Mouse (Mus musculus) kidney, postnatal 0 days (tissue): ENCODE measurements at regions not wholly inside any gene's neighbourhood (a gene's known extent, or its start where the extent isn't known, plus 50 kb on each side); places are given as distances from the start of the nearest gene placed in this dataset.

ENCODE experiments used
- ATAC-seq: fragments of 200-750 bp; cut with Nextera tagmentation; replicated peaks from 2 replicates; pipeline ENCODE4 v1.8.0; 2017; ENCODE audit warnings: low read depth, moderate number of reproducible peaks, moderate TSS enrichment, moderate library complexity; ENCODE audit not compliant: low FRiP score
- DNase-seq: peaks from one replicate; pipeline ENCODE4 v3.0.0-alpha.2; 2016; ENCODE audit warnings: low spot score
- H3K27ac ChIP-seq: fragments of 300-500 bp; sonication (generic); 2 replicates; pipeline ENCODE4 v1.5.1; 2014; ENCODE audit warnings: mild to moderate bottlenecking
- H3K27me3 ChIP-seq: fragments of 300-500 bp; sonication (generic); 2 replicates; pipeline ENCODE4 v1.6.1; 2014; ENCODE audit warnings: low read length, mixed read lengths; ENCODE audit not compliant: insufficient read depth
- H3K36me3 ChIP-seq: fragments of 300-500 bp; sonication (generic); 2 replicates; pipeline ENCODE4 v1.6.1; 2014; ENCODE audit warnings: low read length, mixed read lengths; ENCODE audit not compliant: insufficient read depth
- H3K4me1 ChIP-seq: fragments of 300-500 bp; sonication (generic); replicated peaks from 2 replicates; pipeline ENCODE4 v1.6.1; 2014; ENCODE audit warnings: antibody characterized with exemption, low read length, mixed read lengths; ENCODE audit not compliant: insufficient read depth
- H3K4me2 ChIP-seq: fragments of 300-500 bp; sonication (generic); 2 replicates; pipeline ENCODE4 v1.6.1; 2014; ENCODE audit warnings: mild to moderate bottlenecking, low read length, moderate library complexity, mixed read lengths
- H3K4me3 ChIP-seq: fragments of 300-500 bp; sonication (generic); replicated peaks from 2 replicates; pipeline ENCODE4 v1.5.1; 2014; ENCODE audit warnings: low read depth, low read length
- H3K9ac ChIP-seq: fragments of 300-500 bp; sonication (generic); 2 replicates; pipeline ENCODE4 v1.6.1; 2014; ENCODE audit warnings: low read depth, low read length
- H3K9me3 ChIP-seq: fragments of 300-500 bp; sonication (generic); replicated peaks from 2 replicates; pipeline ENCODE4 v1.6.1; 2016; ENCODE audit warnings: low read length, inconsistent platforms, mixed read lengths
- CTCF ChIP-seq: IDR thresholded peaks from 2 replicates; pipeline ENCODE4 v1.5.1; 2016; ENCODE audit warnings: antibody characterized with exemption, low read depth, mild to moderate bottlenecking, moderate library complexity
- WGBS: fragments of 180-500 bp; shearing (Covaris S2); extraction: QIAGEN DNeasy Blood & Tissue Kit; methylation state at CpG from one replicate; pipeline ENCODE4 v1.1.7; 2014; 5-methylcytosine and 5-hydroxymethylcytosine counted together

DNA sequence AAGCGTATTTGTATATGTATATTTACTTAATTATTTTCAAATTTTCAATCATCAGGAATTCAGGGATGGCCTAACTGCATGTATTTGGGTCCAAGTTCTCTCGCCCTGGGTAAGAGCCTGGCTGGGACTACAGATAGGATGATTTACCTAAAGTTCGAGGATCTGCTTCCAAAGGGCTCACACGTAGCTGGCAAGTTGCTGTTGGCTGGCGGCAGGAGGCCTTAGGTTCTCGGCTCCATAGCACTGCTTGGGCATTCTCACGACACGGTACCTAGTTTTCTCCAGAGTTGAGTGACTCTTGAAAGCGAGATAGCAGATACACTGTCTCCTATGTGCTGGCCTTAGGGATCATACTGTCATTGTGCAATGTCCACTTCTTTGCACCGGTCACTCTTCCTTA is 73.9 kb upstream of the Foxo1 start:
- H3K4me3 ChIP-seq, result no peak overlapping the region
- no peaks in the 10 kb centered on the region for H3K27me3 ChIP-seq
- H3K9me3 ChIP-seq, result no peaks in the 10 kb centered on the region
- H3K9ac ChIP-seq, result no peak overlapping the region
- 90% methylated on average over 10 of the region's 10 CpGs for WGBS
- H3K4me1 ChIP-seq, result peaks cover 18% of the 10 kb centered on the region; the same call in 1 of the 2 replicates
- DNase-seq (no peak), ATAC-seq (no peak)
- no peak overlapping the region for H3K27ac ChIP-seq
- H3K36me3 ChIP-seq, result no peaks in the 10 kb centered on the region
- no peak overlapping the region for H3K4me2 ChIP-seq
- TF ChIP-seq CTCF, result no peak

DNA sequence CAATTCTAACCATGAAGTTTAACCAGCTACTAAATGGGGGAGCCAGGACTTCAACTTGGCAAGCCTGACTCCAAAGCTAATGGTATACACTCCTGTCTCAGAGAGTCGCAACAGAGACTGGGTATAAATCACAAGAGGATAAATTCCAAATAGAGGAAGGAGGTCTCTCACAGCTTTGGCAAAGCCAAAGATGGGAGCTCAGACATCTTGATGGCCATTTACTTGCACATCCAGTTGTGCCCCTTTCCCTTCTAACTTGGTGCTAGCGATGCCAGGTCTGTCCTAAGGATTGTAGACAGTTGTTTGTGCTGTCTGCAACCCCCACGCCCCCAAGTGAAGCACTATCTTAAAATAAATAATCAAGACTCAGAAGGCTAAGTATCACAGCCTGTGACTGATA is 72.7 kb upstream of the Foxo1 start:
- 0 out of 2 replicates have a peak overlapping the region, but pooled peaks have one; percentile 37 for H3K4me3 ChIP-seq
- WGBS, result 53% methylated on average over 3 of the region's 3 CpGs
- no peak for TF ChIP-seq CTCF

DNA sequence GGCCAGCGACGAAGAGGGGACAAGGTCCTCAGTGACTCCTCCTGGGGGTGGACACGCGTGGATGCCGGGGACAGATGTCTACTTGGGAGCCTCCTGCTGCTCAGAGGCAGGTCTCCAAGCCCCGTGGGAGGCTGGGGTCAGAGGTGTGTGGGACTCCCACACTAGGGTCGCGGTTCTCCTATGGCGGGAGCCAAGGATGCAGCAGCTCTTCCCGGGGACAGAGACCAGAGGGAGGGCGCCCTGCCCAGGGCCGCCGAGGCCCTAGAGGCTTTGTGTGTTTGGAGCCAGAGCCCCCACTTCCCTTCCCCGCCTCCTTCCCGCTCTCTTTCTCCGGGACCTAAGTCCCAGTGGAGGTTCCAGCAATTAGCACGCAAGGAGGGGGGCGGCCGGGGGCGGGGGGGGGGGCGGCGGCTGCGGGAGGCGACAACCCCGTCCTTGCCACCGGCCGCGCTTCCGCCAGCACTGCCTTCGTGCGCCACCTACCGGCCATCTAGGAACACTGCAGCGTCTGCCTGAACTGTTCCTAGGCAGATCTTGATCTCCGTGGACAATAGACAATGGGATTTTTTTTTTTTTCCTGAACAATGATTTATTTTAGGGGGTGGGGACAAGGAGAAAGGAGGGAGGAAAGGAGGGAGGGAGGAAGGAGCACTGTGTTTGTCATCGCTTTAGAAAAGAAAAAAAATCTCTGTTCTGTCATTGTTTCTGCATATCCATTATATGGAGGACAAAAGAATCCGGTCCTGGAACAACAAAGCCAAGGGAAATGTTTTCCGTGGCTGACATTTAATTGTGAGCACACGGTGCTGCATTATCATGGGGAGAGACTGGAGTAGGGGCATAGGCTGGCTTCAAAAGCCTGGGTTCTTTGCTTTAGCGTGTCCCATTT is 71.8 kb upstream of the Foxo1 start:
- Histone ChIP-seq H3K9ac (peak overlapping the region; percentile 52), H3K9me3 (no peaks in the 10 kb centered on the region), H3K27me3 (no peaks in the 10 kb centered on the region), H3K36me3 (no peaks in the 10 kb centered on the region), H3K4me1 (peaks cover 18% of the 10 kb centered on the region), H3K4me3 (peak overlapping the region; percentile 37), H3K27ac (peak overlapping the region; percentile 48; the same call in 1 of the 2 replicates), H3K4me2 (peak overlapping the region; percentile 70)
- peak; percentile 81 for ATAC-seq
- 4% methylated on average over 29 of the region's 39 CpGs for WGBS
- peak; percentile 94 for DNase-seq
- peak; percentile 82 for TF ChIP-seq CTCF

More for the DNA sequence above, 72.7 kb upstream of the Foxo1 start:
- Histone ChIP-seq H3K4me1 (peaks cover 18% of the 10 kb centered on the region), H3K36me3 (no peaks in the 10 kb centered on the region), H3K27ac (no peak overlapping the region), H3K27me3 (no peaks in the 10 kb centered on the region), H3K4me2 (peak overlapping the region; percentile 70), H3K9ac (peak overlapping the region; percentile 52), H3K9me3 (no peaks in the 10 kb centered on the region)
- DNase-seq, result peak; percentile 13
- no peak for ATAC-seq

DNA sequence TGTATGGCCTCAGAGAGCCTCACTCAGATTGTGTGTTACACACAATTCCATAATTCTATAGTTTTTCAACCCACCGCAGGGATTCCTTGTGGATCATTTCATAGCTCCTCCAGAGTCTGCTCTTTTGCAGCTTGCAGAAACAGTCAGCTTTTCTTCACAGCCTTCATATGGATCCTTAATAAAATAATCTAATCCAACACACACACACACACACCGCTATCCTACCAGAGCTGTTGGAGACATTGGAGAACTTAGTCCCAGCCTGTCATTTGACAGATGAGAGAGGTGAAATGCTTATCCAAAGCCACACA is 71.2 kb upstream of the Foxo1 start:
- WGBS, result 66% methylated on average over 2 of the region's 2 CpGs
- H3K36me3 ChIP-seq, result no peaks in the 10 kb centered on the region
- peak overlapping the region; percentile 70 for H3K4me2 ChIP-seq
- H3K4me3 ChIP-seq, result no peak overlapping the region
- TF ChIP-seq CTCF, result no peak
- peak overlapping the region; percentile 25; the same call in 1 of the 2 replicates for H3K27ac ChIP-seq
- no peaks in the 10 kb centered on the region for H3K9me3 ChIP-seq
- no peak overlapping the region for H3K9ac ChIP-seq
- ATAC-seq, result no peak
- DNase-seq, result no peak
- H3K27me3 ChIP-seq, result no peaks in the 10 kb centered on the region
- peaks cover 18% of the 10 kb centered on the region for H3K4me1 ChIP-seq

DNA sequence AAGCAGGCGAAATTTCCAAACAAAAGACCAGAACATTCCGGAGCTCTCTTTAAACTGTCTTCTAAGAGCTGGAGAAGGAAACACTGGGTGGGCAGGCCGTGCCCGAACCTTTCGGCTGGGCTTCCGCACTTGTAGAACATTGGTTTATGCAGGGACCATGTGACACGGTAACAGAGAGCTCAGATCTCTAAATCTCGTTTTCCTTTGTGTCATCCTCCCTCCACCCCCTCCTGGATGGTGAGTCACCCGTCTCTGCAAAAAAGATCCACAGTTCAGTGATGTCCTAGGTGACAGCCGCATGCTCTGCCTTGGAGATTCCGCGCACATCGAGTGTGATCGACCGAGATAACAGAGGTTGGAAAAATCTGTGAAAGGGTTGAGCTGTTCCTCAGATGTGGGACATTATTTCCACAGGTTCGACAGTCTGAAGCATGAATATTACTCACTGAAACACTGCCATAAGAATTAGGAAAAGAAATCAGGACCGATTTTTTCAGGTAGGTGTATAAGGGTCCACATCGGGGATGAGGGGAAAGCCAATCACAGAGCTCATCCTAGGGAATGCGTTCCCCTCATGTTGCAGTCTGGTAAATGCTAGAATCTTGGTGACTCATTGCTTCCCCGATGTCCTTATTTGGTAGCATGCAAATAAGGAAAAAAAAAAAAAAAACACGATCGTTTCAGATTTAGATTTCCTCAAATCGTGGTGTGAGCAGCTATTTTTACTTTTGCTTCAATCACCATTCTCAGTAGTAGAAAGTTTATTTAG is 70.0 kb upstream of the Foxo1 start:
- H3K4me3 ChIP-seq, result no peak overlapping the region
- 62% methylated on average over 23 of the region's 23 CpGs for WGBS

More for the DNA sequence above, 70.0 kb upstream of the Foxo1 start:
- peak overlapping the region; percentile 30 for H3K4me2 ChIP-seq
- H3K36me3 ChIP-seq, result no peaks in the 10 kb centered on the region
- no peaks in the 10 kb centered on the region for H3K9me3 ChIP-seq
- ATAC-seq, result no peak
- peaks cover 18% of the 10 kb centered on the region for H3K4me1 ChIP-seq
- TF ChIP-seq CTCF, result no peak
- no peaks in the 10 kb centered on the region for H3K27me3 ChIP-seq
- no peak overlapping the region for H3K9ac ChIP-seq
- DNase-seq, result peak; percentile 58
- H3K27ac ChIP-seq, result no peak overlapping the region
